Mouse (Mus musculus): ENCODE data around the gene Dohh.

Dohh gene

GRCm38 (mm10) chr10:81384605-81384982, 366 bp downstream of the Dohh start:
- peak; percentile 59 for DNase-seq (ENCODE audit: low read depth, low spot score)

DNA sequence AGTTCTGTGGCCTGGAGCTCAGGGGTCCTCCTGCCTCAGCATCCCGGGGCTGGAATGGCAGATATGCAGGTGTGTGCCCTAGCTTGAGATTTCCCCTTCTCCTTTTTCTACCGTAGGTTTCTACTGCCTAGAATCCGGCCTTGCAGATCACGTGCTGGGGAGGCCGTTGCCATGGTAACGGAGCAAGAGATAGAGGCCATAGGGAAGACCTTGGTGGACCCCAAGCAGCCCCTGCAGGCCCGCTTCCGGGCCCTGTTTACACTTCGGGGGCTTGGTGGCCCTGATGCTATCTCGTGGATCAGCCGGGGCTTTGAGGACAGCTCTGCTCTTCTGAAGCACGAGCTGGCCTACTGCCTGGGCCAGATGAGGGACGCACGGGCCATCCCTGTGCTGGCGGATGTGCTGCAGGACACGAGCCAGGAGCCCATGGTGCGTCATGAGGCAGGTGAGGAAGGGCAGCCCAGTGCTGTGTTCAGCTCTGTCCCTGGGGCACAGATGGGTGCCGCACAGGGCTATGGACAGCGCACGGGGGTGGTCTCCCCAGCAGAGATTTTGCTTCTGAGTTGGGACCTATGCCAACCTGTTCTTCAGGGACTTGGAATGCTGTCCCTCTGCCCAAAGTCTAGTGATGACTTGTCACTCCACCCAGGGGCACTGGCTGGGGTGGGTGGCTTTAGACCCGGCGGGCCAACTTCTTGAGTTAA, 1.5 kb downstream of the Dohh start:
- DNase-seq (ENCODE audit: low read depth, low spot score) = no peak

DNA sequence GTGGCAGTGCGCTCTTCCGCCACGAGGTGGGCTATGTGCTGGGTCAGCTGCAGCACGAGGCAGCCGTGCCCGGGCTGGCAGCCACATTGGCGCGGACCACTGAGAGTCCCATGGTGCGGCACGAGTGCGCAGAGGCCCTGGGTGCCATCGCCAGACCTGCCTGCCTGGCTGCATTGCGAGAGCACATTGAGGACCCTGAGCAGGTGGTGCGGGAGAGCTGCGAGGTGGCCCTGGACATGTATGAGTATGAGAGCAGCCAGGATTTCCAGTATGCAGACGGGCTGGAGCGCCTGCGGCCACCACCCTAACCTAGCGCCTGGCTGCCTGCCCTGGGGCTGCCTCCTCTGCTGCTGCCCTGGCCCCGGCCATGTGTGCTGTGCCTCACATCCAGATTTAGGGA, 3.5 kb downstream of the Dohh start:
- DNase-seq (ENCODE audit: low read depth, low spot score) = no peak

GRCm38 (mm10) chr10:81388505-81389055, 4.4 kb downstream of the Dohh start, which contains the start of gene Gm48552:
Gm48552 (plus strand) TSS chr10:81389005.
- DNase-seq (ENCODE audit: low read depth, low spot score) = no peak

DNA sequence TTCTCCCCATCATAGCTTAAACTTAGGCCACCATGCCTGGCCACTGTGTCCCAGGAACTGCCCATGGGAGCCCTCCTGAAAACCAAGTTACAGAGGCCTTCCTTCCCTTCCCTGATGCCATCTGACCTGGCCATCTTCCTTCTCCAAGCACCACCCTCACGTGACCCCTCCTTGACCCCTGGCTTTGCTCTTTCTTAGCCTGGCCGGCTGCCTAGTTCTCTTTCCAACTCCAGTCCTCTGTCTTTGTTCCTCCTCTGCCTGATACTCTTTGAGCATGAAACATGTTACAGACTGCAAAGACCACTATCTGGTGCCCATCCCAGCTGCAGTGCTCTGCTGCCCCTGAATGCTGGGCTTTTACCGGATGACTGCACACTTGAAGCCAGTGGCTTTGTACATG, 5.1 kb downstream of the Dohh start:
- DNase-seq (ENCODE audit: low read depth, low spot score) = peak; percentile 45

DNA sequence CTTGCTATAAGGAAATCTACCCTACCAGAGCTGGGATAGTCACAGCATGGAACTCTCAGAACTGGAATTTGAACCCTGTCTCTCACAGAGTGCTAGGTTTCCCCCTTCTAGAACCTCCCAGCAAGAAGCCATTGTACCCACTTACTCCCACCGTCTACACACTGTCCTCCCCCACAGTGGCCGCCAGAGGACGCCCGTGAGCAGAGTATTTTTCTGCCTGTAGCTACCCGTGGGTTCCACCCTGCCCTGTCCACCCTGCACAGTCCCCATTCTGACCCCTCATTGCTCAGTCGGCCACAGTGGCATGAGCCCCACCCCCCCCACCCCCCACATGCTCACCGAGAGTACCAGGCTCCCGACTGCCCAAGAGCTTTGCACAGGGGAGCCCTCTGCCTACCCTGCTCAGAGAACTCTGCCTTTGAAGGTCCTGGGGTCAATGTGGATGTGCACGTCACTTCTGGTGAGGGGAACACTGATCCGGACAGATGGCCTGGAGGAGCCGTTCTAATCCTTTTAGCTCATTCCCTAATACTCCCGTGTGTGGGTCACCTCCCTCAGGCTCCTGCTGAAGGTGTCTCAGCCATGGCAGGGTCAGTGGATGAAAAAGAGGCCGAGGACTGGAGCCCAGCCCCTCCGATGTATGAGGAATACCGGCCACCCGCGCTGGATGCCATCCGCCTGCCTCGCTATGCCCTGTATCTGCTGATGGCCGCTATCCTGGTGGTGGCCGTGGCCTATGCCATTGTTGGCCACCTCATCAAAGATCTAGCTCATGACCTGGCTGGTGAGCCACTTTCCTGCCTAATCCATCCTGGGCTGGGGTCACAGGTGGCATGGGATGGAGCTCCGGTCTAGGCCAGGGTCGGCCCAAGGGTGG, 5.8 kb downstream of the Dohh start:
- peak; percentile 75 for DNase-seq (ENCODE audit: low read depth, low spot score)

DNA sequence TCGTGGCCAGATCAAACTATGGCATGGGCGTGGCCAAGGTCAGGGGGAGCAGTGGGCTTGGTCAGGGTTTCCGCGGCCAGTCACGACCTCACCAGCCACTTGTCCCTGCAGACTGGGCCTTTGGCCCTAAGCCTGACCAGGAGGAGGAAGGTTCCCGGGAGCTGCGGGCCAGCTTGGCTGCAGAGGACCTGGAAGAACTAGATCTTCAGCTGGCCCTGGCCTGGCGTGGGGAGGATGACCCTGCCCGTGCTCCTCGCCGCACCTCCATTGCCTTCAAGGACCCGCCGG, 6.4 kb downstream of the Dohh start:
- no peak for DNase-seq (ENCODE audit: low read depth, low spot score)

GRCm38 (mm10) chr10:81392270-81392669, 8.0 kb downstream of the Dohh start:
- DNase-seq (ENCODE audit: low read depth, low spot score) = no peak

- no peak for DNase-seq (ENCODE audit: low read depth, low spot score)
Observed at GRCm38 (mm10) chr10:81392781-81393185, 8.6 kb downstream of the Dohh start, which contains the start of gene Smim24. Smim24 (plus strand) TSS chr10:81393051.

DNA sequence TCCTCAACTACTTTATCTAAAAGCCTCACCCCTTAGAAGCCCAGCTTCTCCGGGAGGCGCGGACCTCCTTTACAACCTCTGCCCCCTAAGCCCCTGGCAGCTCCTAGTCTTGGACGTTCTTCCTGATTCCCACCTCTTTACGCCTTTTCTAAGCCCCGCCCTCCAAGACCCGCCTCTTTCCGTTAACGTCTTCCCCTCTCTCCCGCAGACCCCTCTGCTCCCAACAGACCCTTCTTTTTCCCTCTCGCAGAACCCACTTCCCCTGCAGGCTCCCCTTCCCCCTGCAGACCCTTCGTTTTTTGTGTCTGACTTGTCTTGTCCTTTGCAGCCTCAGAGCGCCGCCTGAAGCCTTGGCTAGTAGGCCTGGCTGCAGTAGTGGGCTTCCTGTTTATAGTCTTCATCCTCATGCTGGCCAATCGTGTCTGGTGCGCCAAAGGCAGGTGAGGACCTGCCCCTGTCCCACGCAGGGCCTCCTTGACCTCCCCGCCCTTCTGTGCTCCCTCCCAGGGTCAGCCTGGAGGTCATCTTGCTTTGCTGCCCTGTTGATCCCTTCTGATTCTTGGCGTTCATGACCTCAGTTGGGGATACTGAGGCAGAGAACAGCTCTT, 9.3 kb downstream of the Dohh start:
- DNase-seq (ENCODE audit: low read depth, low spot score) = no peak

DNA sequence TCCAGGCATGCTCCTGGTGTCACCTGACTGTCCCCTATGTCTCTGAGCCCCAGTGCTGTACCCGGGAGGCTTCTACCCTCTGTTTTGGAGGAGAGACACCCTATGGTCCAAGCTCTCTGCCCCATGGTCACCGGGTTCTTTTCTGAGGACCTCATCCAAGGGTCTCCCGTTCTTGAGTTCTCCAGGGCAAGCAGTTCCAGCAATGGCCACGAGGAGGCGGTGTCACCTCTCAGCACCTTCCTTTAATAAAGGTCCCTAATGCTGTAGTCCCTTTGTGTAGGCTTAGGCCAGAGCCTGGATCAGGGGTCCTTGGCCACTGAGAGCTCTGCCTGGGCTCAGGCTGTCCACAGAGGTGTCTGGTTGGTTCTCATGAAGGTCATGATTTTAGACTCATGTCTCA, 10.9 kb downstream of the Dohh start:
- DNase-seq (ENCODE audit: low read depth, low spot score) = peak; percentile 76

DNA sequence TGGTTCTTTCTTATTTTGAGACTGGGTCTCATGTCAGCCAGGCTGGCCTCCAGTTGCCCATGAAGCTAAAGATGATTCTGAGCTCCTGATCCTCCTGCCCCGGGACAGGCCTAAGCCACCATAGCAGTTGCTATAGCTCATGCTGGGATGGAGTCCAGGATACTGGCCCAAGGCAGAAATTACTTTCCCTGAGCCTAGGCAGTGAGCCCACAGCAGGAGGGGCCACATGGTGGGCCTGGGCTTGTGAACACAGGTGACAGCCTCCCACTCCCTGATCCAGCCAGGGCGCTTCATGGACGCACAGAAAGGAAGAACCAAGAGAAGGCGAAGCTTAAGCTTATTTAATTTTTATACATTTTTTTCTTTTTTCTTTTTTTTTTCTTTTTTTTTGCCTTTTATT, 11.6 kb downstream of the Dohh start:
- no peak for DNase-seq (ENCODE audit: low read depth, low spot score)

GRCm38 (mm10) chr10:81396749-81397148, 12.5 kb downstream of the Dohh start:
- DNase-seq (ENCODE audit: low read depth, low spot score) = no peak

DNA sequence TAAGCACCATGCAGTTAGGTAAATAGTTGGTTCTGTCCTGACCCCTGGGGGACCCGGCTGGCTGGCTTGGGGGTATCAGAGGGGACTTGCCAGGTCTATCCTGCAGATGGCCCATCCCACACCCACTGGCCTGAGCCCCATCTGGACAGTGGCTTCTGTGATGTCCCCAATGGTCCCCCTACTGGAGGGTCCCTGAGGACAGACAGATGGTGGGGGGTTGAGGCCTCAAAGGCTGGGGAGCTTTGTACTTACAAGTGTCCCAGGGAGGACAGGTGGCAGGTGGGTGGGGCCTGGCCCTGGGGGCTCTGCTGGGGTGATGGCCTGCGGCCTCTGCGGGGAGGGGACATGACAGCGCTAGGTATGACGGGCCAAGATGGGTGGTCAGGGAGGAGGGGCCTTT, 15.1 kb downstream of the Dohh start:
- no peak for DNase-seq (ENCODE audit: low read depth, low spot score)

- no peak for DNase-seq (ENCODE audit: low read depth, low spot score)
Observed at GRCm38 (mm10) chr10:81399798-81400308, 15.6 kb downstream of the Dohh start.

- no peak for DNase-seq (ENCODE audit: low read depth, low spot score)
Observed at GRCm38 (mm10) chr10:81400371-81401204, 16.4 kb downstream of the Dohh start.

GRCm38 (mm10) chr10:81401205-81401520, 16.9 kb downstream of the Dohh start:
- no peak for DNase-seq (ENCODE audit: low read depth, low spot score)

DNA sequence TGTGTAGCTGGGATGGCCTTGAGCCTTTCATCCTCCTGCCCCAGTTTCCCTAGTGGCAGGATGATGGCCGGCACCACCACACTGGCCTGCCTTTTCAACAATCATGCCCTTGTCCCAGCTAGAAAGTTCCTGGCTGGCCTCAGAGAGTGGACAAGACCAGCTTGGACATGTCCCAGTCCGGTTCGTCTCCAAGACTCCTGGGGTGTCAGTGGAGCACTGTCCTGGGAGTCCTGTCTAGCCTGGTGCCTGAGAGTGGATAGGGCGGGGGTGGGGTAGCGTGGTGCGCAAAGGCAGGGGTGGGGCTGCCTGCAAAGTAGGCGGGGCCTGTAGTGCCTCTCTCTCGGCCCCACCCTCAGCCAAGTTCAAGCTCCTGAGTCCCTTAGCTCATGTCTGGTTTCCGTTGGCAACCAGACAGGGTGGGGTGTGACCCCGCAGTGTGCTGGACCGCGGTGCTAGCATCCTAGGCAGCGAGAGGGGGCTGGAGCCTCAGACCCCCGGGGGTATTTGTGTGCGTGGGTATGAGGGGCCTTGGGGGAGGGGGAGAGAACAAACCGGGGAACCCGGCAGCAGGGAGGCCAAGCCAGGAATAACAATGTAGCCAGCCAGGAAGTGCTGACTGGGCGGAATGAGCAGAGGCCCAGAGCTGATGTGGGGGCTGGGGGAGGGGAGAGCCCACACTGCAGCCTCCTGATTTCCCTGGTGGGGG, 17.4 kb downstream of the Dohh start:
- peak; percentile 57 for DNase-seq (ENCODE audit: low read depth, low spot score)

- DNase-seq (ENCODE audit: low read depth, low spot score) = no peak
Observed at GRCm38 (mm10) chr10:81402227-81402765, 18.1 kb downstream of the Dohh start.

- DNase-seq (ENCODE audit: low read depth, low spot score) = no peak
Observed at GRCm38 (mm10) chr10:81403511-81403910, 19.3 kb downstream of the Dohh start.

GRCm38 (mm10) chr10:81404082-81404481, 19.9 kb downstream of the Dohh start:
- no peak for DNase-seq (ENCODE audit: low read depth, low spot score)

Measured in 3T3-L1 (cell line).